Mouse (Mus musculus) common myeloid progenitor, adult 5-6 weeks (primary cell): ENCODE measurements at regions not wholly inside any gene's neighbourhood (a gene's known extent, or its start where the extent isn't known, plus 50 kb on each side); places are given as distances from the start of the nearest gene placed in this dataset.

Experiments used
- ATAC-seq: replicated peaks from 2 replicates; pipeline ENCODE4 v1.8.0; 2016; ENCODE audit warnings: low read depth, mild to moderate bottlenecking, moderate TSS enrichment, inconsistent platforms; ENCODE audit not compliant: poor library complexity, severe bottlenecking

DNA sequence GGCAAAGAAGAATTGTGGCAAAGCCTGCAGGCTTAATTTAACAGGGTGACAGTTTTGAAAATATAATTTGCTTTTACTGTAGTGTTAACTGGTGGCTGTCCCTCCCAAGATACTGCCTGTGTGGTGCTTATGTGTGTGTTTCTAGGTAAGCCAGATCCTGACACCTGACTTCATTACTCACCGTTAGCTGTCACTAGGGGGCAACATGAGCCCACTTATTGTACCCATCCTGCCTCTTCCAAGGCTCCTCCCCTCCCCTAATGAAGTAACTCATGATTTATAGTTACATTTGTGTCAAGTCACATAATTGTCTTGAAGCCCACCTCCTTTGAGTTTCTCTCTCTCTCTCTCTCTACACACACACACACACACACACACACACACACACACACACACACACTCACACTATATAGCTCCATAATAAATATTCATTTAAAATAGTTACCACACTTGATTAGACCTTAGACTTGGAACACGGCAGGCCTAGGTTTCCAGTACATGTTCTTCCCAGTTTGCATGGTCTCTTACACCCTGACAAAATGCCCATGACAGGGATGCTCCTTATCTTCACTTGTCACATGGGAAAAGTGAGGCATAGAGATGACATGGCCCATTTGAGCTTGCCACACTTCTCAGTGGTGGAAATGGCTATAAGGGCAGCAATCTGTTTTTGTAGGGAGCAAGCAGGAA, 328.6 kb upstream of the Sphkap start:
- 0 out of 2 replicates have a peak, but pooled peaks have one; percentile 47 for ATAC-seq

DNA sequence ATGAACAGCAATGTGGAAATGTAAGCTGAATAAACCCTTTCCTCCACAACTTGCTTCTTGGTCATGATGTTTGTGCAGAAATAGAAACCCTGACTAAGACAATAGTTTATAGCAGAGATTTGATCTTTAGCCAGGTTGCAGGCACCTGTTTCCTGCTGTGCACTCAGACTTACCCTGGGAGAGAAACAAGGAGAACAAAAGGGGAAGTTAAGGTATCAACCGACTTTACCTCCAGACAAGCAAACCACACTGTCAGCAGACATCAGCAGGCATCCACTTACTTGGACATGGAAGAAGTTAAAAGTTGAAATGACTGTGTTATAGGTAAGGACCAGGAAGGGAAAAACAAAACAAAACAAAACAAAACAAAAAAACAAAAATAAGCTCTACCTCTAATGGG, 323.7 kb upstream of the Sphkap start:
- peak; percentile 42; the same call in 1 of the 2 replicates for ATAC-seq

GRCm38 (mm10) chr1:83728810-83729209, 320.8 kb upstream of the Sphkap start:
- no peak for ATAC-seq

- no peak for ATAC-seq
Observed at GRCm38 (mm10) chr1:83727938-83728337, 319.9 kb upstream of the Sphkap start.

- ATAC-seq: peak; percentile 69
Observed at GRCm38 (mm10) chr1:83727215-83727614, 319.2 kb upstream of the Sphkap start.

DNA sequence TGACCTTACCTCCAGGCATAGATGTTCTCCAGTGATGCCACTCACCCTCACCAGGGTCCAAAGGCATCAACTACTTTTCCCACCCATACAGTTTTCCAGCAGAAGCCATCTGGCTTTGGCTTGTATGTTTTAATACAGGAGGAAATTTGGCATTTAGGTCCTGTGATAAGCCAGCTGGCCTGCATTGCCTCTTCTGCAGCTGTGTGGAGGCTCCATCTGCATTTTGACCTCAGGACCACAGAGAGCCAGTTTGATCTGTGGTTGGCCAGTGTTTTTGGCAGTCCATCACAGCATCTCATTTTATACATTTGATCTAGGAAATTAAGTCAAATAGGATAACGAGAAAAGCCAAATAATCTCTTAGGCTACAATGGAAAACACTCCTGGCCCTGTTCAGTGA, 315.1 kb upstream of the Sphkap start:
- no peak for ATAC-seq

DNA sequence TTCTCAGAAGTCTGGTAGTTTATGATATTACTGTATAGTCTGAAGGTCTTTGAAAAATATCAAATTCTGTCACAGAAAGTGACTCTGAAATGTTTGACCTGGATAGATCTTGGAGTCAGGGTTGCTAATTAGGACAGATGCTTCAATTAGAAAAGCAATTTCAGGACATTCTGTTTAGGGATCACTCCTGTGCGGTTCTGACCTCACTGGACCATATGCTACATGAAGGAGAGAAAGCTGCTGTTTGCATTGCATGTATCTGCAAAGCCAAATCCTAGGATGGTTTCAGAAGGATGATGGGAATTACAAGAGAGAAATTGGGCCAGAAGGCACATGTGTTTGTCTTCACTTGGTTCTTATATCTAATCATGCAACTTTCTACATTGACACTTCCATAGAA, 312.2 kb upstream of the Sphkap start:
- ATAC-seq: no peak

DNA sequence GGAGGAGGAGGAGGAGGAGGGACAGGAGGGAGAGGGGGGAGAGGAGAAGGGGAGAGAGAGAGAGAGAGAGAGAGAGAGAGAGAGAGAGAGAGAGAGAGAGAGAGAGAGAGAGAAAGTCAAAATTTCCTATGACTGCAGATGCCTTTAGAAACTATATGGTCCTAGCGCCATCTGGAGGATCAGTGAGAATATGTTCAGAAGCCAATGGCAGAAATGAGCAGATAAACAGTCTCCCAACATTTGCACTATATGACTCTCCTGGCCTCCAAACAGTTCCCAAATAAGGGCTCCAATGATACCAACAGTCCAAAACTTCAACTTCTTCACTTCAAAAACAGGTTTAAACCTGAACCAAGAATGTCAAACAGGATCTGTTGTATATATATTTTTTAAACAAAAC, 309.1 kb upstream of the Sphkap start:
- ATAC-seq: 0 out of 2 replicates have a peak, but pooled peaks have one; percentile 42

DNA sequence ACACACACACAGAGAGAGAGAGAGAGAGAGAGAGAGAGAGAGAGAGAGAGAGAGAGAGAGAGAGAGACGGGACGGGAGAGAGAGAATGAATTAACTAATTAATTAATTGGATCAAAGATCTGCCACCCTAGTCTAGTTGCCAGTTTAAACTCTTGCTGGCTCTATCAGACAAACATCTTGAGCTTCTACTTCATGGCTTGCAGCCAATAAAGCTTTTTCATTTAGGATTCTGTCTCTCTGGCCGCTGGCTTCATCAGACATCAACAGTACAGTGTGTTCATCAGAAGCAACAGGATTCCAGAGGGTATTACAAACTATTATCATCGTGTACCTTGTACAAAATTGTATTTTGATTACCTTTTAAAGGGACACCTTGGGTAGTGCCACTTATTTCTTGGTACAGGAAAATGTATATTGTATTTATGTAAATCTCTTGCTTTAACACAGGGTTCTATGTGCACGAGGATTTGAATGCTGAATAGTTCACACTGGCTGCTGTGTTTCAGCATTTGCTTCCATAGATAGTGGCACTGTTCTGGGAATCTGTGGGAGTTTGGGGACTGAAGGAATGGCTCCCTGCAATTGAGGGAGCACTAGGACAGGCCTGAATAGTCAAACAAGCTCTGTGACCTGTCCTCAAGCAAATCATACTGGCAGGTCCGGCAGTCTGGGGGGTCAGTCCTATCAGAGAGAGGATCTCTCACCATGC, 293.9 kb upstream of the Sphkap start:
- no peak for ATAC-seq

GRCm38 (mm10) chr1:83697422-83697821, 289.4 kb upstream of the Sphkap start:
- no peak for ATAC-seq

- ATAC-seq: no peak
Observed at GRCm38 (mm10) chr1:83685221-83685620, 277.2 kb upstream of the Sphkap start.

- ATAC-seq: no peak
Observed at GRCm38 (mm10) chr1:83665326-83665725, 257.3 kb upstream of the Sphkap start.

DNA sequence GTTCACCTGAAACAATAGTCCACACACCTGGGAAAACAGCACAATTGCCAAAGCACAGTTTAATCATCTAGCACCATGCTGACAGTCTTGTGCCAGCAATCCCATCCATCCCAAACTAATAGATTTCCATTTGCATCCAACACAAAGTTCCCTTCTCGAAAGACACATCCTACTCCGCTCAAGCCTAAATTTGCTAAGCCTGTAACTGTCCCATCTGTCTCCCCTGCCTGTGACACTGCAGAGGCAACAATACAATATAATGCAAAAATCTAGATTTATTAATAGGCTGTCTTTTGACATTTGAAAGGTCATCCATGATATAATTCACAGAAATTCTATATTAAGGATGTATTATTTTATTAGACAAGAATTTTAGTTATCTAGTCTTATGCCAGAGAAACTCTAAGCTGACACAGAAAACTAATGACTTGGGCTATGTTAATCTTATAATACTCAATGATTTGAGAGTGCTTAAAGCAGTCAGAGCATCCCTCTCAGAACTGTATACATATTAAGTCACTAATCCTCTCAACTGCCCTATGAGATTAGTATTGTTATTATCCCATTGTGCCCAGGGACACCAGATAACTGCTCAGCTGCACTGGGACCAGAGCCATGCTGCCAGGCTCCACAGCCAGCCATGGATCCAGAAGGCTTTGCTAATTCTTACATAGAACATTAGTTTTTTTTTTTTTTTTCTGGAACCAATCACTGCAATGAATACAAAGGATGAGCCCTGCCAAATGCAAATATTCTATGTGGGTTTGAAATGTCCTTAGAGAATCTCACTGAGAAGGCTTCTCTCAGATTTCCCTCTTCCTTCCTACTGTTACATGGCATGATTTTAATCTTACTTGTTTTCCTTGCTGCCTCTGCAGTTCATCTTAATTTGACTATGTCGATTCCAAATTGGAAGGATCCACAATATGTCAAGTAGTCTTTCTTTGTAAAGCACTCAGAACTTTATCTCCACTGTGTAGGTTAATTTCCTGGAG, 254.1 kb upstream of the Sphkap start:
- no peak for ATAC-seq

DNA sequence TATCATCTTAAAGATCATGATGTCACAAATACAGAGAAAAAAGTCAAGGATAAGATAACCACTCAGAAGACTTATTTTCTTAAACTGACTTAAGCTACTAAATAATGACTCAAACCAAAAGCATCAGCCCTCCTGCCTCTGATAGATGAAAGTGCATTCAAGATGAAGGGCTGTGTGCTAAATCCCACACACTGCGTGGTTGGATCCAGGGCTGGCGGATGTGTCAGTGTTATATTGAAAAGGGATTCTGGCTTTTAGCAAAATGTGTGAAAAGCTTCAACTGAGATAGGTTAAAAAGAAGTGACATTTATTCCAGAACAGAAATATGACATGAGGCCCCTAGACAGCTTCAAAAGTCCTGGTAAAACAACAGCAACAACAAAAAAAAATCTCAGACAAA, 245.7 kb upstream of the Sphkap start:
- ATAC-seq: no peak

GRCm38 (mm10) chr1:83645606-83646005, 237.6 kb upstream of the Sphkap start:
- ATAC-seq: no peak

- ATAC-seq: no peak
Observed at GRCm38 (mm10) chr1:83642656-83643055, 234.7 kb upstream of the Sphkap start.

GRCm38 (mm10) chr1:83636051-83636450, 228.1 kb upstream of the Sphkap start:
- ATAC-seq: no peak

GRCm38 (mm10) chr1:83631798-83632197, 223.8 kb upstream of the Sphkap start:
- ATAC-seq: no peak

GRCm38 (mm10) chr1:83631394-83631793, 223.4 kb upstream of the Sphkap start:
- no peak for ATAC-seq

DNA sequence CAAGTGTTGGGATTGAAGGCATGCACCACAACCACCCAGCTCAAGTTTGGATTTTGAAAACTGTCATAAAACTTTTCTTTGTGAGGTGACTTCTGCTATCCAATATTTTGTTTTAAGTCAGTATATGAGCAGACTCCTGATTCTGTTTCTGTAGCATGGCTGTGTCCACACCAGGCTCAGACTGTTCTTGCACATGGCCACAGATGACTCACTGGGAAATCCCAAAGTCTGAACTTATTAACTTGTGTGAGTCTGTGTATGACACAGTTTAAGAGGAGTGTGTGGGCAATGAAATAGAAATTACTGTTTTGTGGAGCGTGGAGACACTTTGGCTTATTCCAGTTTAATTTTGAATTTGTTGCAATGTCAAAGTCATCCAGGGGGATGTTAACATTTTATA, 179.3 kb upstream of the Sphkap start:
- ATAC-seq: no peak

DNA sequence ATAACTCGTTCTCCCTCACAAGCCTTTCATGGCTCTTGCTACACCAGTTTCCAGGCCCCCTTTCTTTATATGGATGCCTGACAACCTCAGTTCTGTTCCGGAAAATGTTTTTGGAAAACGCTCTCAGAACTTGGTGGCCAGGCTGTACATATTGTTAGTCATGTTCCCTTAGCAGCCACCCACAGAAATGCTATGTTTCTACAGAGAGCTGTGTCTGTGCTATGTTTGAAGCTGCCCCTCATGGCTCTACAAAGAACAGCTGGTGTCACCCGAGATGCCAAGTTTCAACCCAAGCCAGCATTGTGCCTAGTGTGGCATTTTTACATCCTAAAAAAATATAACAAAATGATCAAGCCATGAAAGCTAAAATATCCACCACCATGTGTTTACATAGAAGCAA, 175.0 kb upstream of the Sphkap start:
- no peak for ATAC-seq
